Mouse (Mus musculus): ENCODE data around the gene Bud13. TPM values are rescaled to one million over a fixed set of nuclear protein-coding genes. Genes with fewer than 3 reads are reported as not detected.
"Not testable (repeated sequence)": the region's sequence is repeated elsewhere in the genome, so short reads cannot be mapped to it uniquely, and the experiment has no call there.

Bud13 gene
- total RNA-seq, 4 experiments from 2014 or later = 10.4 to 14.9 (median 10.7) TPM

DNA sequence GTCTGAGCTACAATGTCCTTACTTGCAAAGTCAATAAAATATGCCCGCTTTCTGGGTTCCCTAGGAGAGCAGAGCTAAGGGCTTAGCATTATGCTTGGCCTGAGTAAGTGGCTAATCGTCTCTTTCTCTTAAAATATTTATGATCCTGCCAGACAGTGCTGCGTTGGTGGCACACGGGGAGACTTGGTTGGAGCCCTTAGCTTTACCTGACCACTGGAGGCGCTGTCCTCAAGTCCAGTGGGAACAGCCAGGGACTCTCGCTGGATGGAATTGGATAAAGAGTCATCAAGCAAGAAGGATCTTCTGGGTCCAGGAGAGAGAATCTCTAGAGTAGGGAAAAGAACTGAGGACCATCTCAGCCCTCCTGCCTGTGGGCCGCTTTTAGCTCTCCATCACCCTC is 26.3 kb downstream of the Bud13 start:
- DNase-seq = no peak

DNA sequence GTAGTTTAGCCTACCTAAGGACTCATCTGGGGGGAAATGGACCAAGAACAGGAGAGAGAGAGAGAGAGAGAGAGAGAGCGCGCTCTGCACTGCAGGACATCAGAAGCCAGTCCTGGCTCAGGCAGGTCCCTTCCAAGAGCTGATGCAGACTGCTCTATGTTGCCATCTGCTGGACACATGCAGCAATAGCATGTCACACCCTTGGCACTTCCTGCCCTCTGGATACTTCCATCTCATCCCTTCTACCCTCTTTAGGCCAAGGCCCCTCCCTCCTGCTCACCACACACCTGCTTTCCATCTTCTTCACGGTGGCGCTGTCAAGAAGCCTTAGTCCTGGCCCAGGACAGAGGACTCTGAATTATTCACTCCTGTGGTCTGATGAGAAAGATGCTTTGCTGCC is 31.7 kb downstream of the Bud13 start:
- peak; percentile 22 for DNase-seq

DNA sequence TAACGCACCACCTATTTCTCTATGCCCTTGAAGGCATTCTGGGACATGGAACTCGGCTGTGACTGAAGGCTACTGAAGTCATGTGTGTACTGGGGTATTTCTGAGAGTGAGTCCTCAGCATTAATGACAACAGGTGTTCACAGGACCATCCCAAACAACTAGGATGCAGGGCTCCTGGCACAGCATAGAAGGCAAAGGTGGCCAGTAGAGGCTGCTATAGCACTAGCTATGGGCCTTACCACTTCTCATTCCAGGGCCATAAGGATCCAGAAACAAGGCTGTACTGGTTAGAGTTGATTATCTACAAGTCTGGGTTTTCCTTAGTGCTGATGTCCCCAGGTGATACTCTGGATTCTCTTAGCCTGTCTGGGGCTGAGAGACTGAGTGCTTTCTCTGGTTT is 32.1 kb downstream of the Bud13 start:
- no peak for DNase-seq

DNA sequence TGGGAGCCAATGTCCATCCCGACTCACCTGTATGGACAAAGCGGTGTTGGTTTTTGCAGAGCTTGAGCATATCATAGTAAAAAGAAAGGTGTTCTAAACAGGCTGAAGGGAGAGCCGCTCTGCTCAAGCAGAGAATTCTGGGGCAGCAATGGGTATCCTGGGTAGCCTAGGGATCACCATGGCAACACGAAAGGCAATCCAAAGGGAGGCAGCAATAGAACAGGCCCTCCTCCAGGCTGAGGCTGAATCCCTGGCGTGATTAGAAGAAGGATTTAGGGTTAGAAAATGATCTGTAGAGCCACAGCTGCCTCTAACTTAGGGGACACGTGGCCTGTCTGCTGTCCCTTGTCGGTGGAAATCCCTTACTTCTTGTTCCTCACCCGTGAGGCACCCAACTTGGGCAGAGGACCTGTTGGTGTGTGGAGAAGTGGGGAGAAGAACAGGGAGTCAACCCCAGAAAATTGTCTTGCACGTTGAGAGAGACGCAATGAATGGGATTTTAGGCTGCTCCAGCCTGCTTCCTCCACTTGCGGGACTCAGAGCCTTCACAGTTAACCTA is 33.1 kb downstream of the Bud13 start:
- no peak for DNase-seq

DNA sequence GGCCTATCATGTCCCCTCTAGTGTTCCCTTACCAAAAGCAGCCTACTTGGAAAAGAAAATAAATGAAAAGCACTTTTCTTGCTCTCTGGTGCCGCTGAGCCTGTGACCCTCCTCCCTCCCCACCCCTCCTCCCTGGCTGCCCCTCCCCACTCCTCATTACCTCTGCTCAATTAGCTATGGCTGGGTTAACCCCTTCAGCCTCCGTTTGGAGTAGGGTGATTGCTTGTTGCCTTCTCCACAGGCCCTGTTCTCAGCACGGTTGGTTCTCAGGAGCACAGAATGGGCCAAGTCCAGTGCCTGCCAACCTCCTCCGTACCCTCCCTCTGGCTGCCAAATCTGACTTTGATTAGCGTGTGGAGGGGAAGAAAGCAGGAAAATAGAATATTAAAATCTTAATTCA is 33.6 kb downstream of the Bud13 start:
- DNase-seq = no peak

DNA sequence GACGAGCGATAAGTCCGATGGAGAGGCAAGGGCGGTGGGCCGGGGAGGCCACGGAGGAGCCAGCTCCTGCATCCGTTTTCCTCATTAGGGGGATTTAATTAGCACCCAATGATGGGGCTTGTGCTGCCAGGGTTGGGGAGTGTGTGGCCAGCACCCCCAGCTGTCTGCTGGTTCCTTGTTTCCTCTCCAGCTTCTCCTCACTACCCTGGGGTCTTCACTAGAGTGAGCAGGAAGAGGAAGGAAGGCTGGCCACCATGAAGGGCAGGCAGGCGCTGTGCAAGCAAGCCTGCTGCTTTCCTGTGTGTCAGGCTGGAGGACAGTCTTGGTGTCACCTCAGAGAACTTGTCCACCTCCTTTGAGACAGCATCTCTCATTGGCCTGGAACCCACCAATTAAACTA is 34.1 kb downstream of the Bud13 start:
- DNase-seq = no peak

DNA sequence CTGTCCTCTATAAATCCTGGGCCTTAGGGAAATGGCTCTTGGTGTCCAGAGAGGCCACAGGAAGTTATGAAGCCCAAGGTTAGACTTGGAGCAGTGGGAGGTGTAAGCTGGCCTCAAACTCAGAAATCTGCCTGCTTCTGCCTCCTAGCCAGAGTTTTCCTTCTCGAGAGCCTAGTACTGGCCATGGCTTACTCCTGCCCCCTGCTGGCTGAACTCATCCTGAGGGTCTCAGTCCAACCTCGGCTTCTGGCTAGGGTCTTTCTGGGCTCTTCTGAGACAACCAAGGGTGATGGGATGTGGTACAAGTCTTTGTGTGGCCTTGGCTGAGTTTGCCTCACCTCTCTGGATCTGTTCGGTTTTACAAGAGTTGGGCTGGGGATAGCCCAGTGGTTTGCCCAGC is 35.1 kb downstream of the Bud13 start:
- DNase-seq = no peak

DNA sequence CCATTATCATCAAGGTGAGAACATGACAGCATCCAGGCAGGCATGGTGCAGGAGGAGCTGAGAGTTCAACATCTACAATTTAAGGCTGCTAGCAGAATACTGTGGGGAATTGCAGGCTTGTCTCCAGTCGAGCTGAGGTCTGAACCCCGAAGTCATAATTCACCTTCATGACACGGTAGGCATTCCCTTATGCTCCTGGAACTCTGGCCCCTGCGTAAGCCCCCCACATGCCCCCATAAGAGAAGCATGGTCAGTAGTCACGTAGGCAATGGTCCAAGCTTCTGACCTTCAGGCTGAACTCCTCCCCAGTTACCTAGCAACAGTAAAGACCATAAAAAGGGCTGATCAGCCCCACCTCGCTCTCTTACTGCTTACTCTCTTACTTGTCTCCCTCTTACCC is 37.1 kb downstream of the Bud13 start, which contains the start of gene 4931429L15Rik:
TSS of gene 4931429L15Rik (minus strand) at position 101 of the 400 bp plus-strand sequence.
- DNase-seq = not testable (repeated sequence)

DNA sequence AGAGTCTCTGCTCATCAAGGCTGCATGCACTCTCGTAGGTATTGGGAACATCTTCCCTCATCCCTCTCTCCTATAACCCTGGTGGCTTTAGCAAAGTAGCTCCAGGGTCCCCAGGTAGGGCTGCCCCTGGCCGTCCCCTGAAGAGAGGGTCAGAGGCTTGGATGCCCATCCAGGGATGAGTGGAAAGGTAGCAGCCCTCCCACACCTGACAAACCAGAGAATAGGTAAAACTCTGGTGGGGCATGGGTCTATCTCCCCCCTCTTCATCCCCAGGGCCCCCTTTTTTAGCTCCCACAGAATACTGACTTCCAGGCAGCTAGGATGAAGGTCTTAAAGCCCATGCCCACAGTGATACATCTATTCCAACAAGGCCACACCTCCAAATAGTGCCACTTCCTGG is 37.7 kb downstream of the Bud13 start:
- no peak for DNase-seq

DNA sequence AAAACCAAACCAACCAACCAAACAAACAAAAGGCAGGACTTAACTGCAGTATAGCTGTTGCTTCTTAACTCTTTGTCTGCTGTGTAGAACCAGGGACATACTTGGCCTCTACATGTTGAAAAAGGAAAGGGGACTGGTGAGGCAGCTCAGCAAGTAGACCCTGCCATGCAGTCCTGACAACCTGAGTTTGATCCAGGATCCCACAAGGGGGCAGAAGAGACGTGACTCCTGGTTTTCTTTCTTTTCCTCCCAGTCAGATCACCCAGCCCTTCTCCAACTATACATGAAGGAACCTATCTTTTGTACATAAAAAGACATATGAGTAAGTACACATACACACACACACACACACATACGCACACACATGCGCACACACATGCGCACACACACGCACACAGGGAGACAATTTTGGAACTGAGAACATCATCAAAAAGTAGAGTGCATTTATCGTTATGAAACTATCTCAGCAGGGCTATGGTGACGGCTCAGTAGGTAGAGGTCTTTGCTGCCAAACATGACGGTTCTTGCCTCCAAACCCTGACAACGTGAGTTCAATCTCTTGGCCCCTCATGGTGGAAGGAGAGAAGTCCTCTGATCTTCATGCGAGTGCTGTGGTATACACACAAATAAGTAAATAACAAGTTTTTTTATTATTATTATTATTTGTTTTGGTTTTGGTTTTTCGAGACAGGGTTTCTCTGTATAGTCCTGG is 44.0 kb downstream of the Bud13 start:
- DNase-seq = no peak

DNA sequence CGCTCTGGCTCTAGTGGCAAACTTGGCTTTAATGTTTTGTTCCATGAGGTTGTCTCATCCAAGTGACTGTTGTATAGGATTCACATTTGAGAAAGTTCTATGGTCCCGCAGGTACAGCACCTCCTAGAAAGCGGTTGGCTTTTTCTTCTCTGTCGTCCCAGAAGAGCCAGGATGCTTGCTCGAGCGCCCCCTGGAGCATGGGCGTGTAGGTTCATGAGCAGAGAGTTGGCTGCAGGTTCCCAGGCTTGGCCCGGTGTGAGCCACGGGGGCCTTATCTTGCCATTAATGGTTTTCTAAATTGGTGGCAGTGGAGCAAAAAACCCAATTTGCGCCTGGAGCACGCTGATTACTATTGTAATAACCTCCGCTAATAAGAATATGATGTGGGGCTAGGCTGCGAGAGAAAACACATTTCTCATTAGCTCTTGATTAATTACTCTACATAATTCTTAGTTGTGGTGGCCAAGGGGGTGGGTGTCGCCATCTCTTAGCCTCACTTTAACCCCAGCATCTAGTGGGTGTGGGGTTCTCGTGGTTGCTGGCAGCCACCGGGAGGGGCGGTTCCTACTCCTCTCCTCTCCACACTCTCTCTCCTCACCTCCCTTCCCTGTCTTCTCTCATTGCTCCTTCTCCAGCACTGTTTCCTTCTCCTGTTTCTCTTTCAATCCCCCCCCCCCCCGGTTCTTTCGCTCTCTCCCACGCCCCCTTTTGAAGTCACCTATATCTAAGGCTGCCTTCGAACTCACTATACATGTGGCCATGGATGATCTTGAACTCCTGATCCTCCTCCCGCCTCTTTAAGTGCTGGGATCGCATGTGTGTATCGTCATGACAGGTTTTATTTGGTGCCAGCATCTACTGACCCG is 45.1 kb downstream of the Bud13 start:
- no peak for DNase-seq

DNA sequence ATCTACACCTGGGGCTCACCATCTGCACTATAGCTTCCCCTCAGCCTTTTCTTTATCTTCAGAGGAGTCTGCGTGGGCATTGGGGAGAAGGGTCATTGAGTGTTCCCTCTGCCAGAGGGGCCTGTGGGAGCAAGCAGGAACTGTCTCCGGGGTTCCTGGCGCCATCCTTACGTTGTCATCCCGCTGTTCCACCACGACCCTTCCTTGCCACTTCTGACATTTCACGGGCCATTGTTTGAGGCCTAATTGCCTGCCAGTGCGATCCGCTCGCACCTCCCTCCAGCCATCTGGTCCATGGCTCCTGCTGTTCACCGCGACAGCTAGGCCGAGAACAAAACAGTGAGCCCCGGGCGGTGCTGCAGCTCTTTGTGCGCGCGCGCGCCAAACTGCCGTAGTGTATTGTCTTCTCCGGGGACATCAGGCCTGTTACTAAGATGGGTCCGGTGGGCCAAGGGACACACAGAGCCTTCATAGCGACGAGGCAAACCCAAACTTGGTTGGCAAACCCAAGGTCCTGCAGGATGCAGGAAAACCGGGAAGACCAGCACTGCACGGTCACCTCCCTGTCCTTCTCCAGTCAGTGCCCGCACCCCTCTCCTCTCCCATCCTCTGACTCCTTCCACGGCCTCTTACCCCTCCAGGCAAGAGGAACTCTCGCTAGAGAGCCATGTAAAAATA is 45.9 kb downstream of the Bud13 start:
- DNase-seq = no peak

DNA sequence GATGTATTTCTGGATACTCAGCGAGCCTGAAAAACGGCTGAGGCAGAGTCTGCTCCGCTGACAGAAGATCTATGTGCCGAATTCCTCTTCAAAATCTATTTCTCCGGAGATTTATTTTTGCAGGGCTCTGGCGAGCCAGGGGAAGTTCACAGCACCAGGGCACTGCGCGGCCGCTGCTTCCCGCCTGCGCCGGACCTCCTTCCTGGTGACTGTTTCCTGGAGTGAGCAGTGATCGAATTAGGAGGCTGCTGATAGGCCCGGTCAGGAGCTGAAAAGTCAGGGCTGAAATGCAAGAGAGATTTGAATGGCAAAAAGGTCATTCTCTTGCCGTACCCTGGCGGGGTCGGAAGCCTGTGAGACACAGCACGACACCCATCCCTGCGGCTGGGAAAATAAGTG is 46.4 kb downstream of the Bud13 start:
- DNase-seq = no peak

DNA sequence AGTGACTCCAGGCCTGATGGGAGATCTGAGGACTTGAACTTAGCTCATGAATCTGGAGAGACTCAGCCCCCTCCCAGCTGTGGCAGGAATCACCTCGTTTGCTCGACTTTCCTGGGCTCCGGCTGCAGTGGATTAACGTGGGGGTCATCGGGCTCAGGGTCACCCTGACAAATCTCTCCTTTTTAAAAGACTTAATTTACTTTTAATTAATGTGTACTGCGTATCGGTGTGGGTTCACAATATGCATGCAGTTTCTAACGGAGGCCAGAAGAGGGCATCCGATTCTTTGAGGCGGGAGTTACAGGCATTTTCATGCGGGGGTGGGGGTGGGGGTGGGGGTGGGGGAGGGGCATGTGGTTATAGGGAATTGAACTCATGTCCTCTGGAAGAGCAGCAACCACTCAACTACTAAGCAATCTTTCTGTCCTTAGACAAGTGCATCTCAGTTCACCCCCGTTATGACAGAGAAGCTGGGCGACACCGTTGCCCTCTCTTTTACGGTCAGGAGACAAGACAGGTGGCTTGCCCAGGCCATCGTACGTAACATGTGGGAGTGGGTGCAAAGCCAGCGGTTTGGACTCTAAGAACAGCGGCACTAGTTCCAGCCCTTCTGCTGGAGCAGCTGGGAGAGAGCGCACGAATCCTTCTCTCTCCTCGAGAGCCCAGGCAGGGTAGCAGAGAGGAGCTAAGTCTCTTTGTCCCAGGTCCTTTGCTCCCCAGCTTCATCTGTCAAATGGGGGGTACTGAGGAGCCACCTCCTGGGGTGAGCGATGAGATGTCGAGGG is 47.2 kb downstream of the Bud13 start:
- DNase-seq = no peak

DNA sequence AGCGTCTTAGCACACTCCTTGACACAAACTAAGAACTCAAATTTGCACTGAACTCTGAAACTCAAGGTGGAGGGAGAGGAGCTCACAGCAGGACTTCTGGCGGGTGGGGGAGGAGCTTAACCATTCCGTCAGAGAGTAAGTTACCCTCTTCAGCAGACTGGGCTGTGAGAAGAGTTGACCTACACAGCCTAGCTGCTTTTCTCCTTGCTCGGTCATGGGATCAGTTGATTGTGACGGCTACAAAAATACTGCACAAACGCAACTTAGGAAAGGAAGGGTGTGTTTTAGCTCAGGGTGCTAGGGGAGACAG is 47.7 kb downstream of the Bud13 start:
- DNase-seq = no peak

DNA sequence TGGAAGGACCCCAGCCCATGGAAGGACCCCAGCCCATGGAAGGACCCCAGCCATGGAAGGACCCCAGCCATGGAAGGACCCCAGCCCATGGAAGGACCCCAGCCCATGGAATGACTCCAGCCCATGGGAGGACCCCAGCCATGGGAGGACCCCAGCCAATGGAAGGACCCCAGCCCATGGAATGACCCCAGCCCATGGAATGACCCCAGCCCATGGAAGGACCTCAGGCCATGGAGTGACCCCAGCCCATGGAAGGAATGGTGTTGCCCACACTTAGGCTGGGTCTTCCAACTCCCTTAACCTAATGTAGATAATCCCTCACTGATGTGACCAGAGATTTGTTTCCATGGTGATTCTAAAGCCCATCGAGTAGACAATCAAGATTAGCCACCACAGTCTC is 48.5 kb downstream of the Bud13 start:
- no peak for DNase-seq

DNA sequence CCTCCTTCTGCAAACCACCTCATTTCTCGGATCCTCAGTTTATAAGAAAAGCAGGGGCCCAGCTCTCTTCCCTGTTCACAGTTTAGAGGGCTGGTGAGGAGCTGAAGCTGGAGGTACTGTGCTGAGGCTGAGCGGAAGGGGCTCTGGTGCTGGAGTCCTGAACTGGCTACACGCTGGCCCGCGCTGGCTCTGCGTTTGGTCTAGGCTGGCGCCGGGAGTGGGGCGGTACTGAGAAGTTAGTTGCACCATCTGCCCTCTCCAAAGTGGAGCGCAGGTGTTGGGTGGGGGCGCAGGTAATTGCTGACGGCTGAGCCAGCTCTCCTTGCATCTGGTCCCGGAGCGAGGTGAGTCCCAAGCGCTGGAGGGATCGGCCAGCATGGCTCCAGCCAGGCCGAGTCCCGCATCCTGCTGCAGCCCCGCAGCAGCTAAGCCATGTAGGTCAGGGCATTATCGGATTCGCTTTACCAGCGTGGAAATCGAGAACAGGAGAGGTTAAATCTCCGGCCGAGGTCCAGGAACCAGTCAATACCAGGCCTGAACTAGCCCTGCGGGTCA is 51.7 kb downstream of the Bud13 start:
- no peak for DNase-seq

DNA sequence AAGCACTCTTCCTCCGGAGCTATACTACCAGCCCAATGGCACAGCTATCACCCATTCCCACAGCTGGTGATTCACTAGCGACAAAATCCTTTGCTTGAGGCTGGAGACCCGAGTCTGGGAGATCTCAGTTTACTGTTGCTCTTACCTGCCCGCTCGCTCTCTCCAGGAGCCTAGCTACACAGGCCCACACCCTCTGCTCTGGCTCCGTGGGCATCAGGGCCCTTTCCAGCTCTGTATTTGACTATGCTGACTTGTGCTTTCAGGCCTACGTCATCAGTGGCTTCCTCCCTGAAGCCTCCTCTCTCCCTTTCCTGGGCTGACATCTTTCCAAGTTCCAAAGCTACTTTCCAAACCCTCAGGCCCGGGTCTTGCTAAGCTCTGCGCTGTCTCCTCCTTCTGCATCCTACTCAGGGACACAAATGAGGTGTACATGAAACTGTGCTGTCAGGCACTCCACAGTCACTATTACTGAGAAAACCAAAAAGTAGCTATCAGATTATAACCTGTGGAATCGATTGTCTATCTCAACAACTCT is 52.7 kb downstream of the Bud13 start:
- DNase-seq = no peak

DNA sequence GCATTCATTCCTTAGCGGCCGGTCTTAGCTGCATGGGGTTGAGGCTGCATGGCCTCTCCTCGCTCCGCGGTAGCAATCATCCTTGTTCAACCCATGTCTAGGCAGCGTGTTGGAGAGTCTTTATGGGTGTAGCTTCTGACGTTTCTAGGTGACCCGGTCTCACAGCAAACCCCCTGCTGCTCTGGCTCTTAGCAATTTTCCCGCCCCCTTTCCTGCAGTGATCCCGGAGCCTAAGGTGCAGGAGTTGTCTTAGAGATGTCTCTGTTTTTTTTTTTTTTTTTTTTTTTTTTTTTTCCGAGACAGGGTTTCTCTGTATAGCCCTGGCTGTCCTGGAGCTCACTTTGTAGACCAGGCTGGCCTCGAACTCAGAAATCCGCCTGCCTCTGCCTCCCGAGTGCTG is 53.5 kb downstream of the Bud13 start:
- DNase-seq = not testable (repeated sequence)

DNA sequence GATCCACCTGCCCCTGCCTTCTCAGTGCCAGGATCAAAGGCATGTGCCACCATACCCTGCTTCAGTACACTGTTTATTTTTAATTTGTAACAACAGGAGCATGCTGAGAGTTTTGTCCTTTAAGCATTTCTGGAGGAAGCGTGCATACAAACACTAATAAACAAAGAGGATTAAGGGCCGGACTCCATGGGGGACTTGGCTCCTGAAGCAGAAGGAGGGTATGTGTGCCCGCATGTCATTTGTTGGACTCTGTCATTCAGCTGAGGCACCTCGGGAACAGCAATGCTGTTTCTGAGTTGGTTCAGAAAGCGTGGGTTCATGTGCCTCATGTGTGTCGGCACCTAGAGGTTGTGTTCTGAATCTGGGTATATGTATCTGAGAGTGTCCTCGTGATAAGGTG is 54.5 kb downstream of the Bud13 start:
- DNase-seq = no peak

DNA sequence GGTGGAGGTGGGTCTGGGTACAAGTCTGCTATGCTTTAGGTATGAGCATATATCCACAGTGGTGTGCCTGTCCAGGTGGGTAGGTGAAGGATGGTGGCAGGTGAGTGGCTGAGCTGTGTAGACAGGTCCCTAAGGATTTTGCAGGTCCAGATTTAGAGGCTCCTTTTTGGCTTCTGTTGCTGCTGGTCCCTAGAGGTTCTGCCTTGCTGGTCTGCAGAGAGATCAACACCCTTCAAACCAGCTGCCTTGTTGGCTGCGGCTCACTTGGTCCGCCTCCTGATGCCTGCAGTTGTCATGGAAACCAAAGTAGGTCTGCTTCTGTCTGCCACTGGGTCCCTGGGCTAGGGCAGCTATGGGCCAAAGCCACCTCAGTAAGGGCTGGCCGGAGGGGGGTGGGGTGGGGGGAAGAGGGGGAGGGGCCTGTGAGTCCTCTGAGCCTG is 55.1 kb downstream of the Bud13 start:
- no peak for DNase-seq

DNA sequence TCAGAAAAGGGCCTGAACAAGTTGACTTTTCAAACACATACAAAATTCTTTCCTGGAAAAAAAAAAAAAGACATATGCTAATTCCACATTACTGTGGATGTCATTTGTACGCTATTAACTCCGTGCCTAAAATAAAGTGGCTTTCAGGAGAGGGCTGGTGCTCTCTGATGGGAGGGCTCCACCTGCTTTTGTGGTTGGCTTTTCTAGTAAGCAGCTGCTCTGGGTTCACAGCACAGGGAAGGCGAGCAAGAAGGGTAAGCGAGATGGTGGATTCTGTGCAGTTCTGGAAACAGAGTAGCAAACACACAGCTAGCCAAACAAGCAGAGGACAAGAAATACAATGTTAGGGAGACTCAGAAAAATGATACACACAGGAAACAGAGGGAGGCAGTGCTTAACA is 55.6 kb downstream of the Bud13 start:
- no peak for DNase-seq

Data from adrenal gland, adult 8-10 months (tissue).